Mouse (Mus musculus) heart, embryonic 15.5 days (tissue): ENCODE results near the gene Ccer2. TPM values are rescaled to one million over a fixed set of nuclear protein-coding genes. Genes with fewer than 3 reads are reported as not detected.

Experiments used
- ATAC-seq: fragments of 200-750 bp; cut with Nextera tagmentation; replicated peaks from 2 replicates; pipeline ENCODE4 v1.8.0; 2017; ENCODE audit warnings: low read depth, moderate TSS enrichment; ENCODE audit not compliant: insufficient number of reproducible peaks, insufficient read depth, low FRiP score
- H3K27ac ChIP-seq: fragments of 300-500 bp; sonication (generic); 2 replicates; pipeline ENCODE4 v1.5.1; 2015; ENCODE audit warnings: mild to moderate bottlenecking, inconsistent platforms
- H3K27me3 ChIP-seq: fragments of 300-500 bp; sonication (generic); 2 replicates; pipeline ENCODE4 v1.6.1; 2015; ENCODE audit warnings: inconsistent platforms
- H3K36me3 ChIP-seq: fragments of 300-500 bp; sonication (generic); 2 replicates; pipeline ENCODE4 v1.6.1; 2015; ENCODE audit warnings: mild to moderate bottlenecking, inconsistent platforms
- H3K4me1 ChIP-seq: fragments of 300-500 bp; sonication (generic); replicated peaks from 2 replicates; pipeline ENCODE4 v1.6.1; 2015; ENCODE audit warnings: inconsistent platforms
- H3K4me2 ChIP-seq: fragments of 300-500 bp; sonication (generic); 2 replicates; pipeline ENCODE4 v1.6.1; 2015; ENCODE audit warnings: inconsistent platforms, mild to moderate bottlenecking, moderate library complexity
- H3K4me3 ChIP-seq: fragments of 300-500 bp; sonication (generic); 2 replicates; pipeline ENCODE4 v1.5.1; 2015; ENCODE audit warnings: mild to moderate bottlenecking, inconsistent platforms
- H3K9ac ChIP-seq: fragments of 300-500 bp; sonication (generic); 2 replicates; pipeline ENCODE4 v1.6.1; 2015; ENCODE audit warnings: mild to moderate bottlenecking, inconsistent platforms
- H3K9me3 ChIP-seq: fragments of 300-500 bp; sonication (generic); replicated peaks from 2 replicates; pipeline ENCODE4 v1.6.1; 2016; ENCODE audit warnings: inconsistent platforms
- WGBS: fragments of 180-500 bp; shearing (Covaris S2); methylation state at CpG from one replicate; pipeline ENCODE4 v1.1.7; 2015; ENCODE audit warnings: mixed read lengths; 5-methylcytosine and 5-hydroxymethylcytosine counted together
- polyA plus RNA-seq: library from polyadenylated mRNA; unstranded; fragments of >200 nt; fragmentation: Nextera tagmentation; extraction: Ambion mirVana; gene quantifications from 2 replicates; pipeline ENCODE4 v1.2.1, GENCODE M21; 2015

Ccer2 gene
- polyA plus RNA-seq, 1 experiment from 2014 or later, result not detected

DNA sequence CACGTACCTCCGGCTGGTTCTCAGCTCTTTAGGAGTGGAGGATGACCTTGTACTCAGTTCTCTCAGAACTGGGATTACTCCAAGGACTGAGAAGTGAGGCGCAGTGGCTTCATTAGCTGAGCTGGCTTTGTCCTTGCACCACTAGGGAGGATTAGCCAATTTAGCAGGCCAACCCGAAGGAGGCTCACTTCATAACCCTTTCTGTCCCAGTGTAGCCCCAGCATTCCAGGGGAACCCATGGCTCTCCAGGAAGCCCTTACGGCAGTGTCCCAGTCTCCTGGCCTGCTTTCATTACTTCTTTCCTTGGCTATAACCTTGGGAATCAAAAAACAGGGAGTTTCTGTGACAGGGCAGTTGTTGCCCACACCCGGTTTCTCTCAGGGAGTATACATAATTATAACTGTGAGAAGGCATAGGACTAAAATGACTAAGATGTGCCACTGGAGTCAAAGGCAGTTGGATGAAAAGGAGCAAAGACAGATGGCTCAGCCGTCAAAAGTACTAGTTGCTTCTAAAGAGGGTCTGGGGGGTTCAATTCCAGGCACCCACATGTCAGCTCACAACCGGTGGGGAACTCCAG is 51.8 kb downstream of the Ccer2 start:
- peak overlapping the region; percentile 92 for H3K4me3 ChIP-seq
- H3K9me3 ChIP-seq, result no peaks in the 10 kb centered on the region
- peak overlapping the region; percentile 88 for H3K4me2 ChIP-seq
- peak overlapping the region; percentile 100 for H3K27ac ChIP-seq
- H3K36me3 ChIP-seq, result peaks cover 4% of the 10 kb centered on the region
- no peak for ATAC-seq
- WGBS, result 38% methylated on average over 6 of the region's 8 CpGs
- peaks cover 34% of the 10 kb centered on the region for H3K4me1 ChIP-seq
- no peaks in the 10 kb centered on the region for H3K27me3 ChIP-seq
- H3K9ac ChIP-seq, result peak overlapping the region; percentile 97

DNA sequence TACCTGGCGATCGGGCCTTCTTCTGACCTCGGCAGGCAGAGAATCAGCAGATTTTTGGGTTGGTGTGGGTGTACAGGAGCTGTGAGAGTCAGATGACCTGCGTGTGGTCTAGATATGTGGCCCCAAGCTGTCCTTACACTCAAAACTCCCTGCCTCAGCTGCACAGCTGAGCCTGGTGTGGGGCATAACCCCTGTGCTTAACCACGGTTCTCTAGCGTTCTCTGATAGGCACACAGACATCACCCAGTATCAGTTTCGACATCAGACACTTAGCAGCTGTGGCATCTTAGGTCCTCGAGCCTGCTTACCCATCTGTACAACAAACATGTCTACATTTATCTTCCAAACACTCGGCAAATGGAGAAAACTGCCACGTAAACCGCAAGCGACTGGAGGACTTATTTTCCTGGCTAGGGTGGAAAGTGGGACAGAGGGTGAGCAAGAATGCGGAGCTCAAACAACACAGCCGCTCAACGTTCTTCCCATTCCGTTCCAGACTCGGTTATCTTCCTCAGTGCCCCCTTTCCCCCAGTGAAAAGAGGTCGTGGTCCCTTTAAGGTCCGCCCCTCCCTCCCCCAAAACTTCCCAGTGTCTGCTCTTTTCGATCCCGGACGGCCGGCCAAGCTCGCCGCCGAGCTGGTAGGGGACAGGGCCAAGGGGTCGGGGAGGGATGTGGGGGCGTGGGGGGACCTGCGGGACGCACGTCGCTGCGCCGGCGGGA is 52.4 kb downstream of the Ccer2 start, which contains the start of gene Hnrnpl:
Gene Hnrnpl, plus strand, starts transcription at position 321 of the 721 bp plus-strand sequence.
- peaks cover 34% of the 10 kb centered on the region for H3K4me1 ChIP-seq
- no peaks in the 10 kb centered on the region for H3K9me3 ChIP-seq
- no peaks in the 10 kb centered on the region for H3K27me3 ChIP-seq
- H3K27ac ChIP-seq, result peak within 1 kb of the TSS; percentile 100
- H3K36me3 ChIP-seq, result peaks cover 10% of the 10 kb centered on the region
- H3K4me2 ChIP-seq, result peak within 1 kb of the TSS; percentile 88
- WGBS, result 2% methylated on average over 35 of the region's 35 CpGs
- peak; percentile 17 for ATAC-seq
- peak within 1 kb of the TSS; percentile 92 for H3K4me3 ChIP-seq
- H3K9ac ChIP-seq, result peak within 1 kb of the TSS; percentile 97

Other genes with a start within 250 kb of the Ccer2 start
- not detected in 2 replicates for gene Ifnl2, start 245.7 kb upstream of the Ccer2 start, polyA plus RNA-seq
- gene Ifnl3, start 233.3 kb upstream of the Ccer2 start, polyA plus RNA-seq, result not detected in 2 replicates
- gene Sycn, start 215.3 kb upstream of the Ccer2 start, polyA plus RNA-seq, result not detected in 2 replicates
- not detected in 2 replicates for gene Nccrp1, start 208.9 kb upstream of the Ccer2 start, polyA plus RNA-seq
- gene Samd4b, start 158.0 kb upstream of the Ccer2 start, polyA plus RNA-seq, result 17.9 and 25.6 TPM in 2 replicates
- 23.3 and 32.3 TPM in 2 replicates for gene Pak4, start 158.0 kb upstream of the Ccer2 start, polyA plus RNA-seq
- not detected in 2 replicates for gene Acp7, start 124.8 kb upstream of the Ccer2 start, polyA plus RNA-seq
- gene Fbxo27, start 63.3 kb upstream of the Ccer2 start, polyA plus RNA-seq, result 3.4 and 3.9 TPM in 2 replicates
- gene Fbxo17, start 39.4 kb upstream of the Ccer2 start, polyA plus RNA-seq, result 7.7 and 9.7 TPM in 2 replicates
- 102 and 109 TPM in 2 replicates for gene Mrps12, start 14.4 kb upstream of the Ccer2 start, polyA plus RNA-seq
- 16.8 and 20.6 TPM in 2 replicates for gene Sars2, start 14.2 kb upstream of the Ccer2 start, polyA plus RNA-seq
- 50.3 and 58.4 TPM in 2 replicates for gene Sirt2, start 10.6 kb downstream of the Ccer2 start, polyA plus RNA-seq
- gene Nfkbib, start 11.3 kb downstream of the Ccer2 start, polyA plus RNA-seq, result 26.6 and 35.8 TPM in 2 replicates
- gene Rinl, start 32.8 kb downstream of the Ccer2 start, polyA plus RNA-seq, result 2.8 and 7.3 TPM in 2 replicates
- gene Hnrnpl, start 52.4 kb downstream of the Ccer2 start, polyA plus RNA-seq, result 152 and 158 TPM in 2 replicates
- gene Ech1, start 69.0 kb downstream of the Ccer2 start, polyA plus RNA-seq, result 224 and 234 TPM in 2 replicates
- gene Lgals4, start 77.7 kb downstream of the Ccer2 start, polyA plus RNA-seq, result 8.2 and 9.1 TPM in 2 replicates
- gene Lgals7, start 107.7 kb downstream of the Ccer2 start, polyA plus RNA-seq, result 1.7 and 2.7 TPM in 2 replicates
- gene Capn12, start 125.2 kb downstream of the Ccer2 start, polyA plus RNA-seq, result 0.33 and 0.42 TPM in 2 replicates
- 236 and 281 TPM in 2 replicates for gene Actn4, start 206.2 kb downstream of the Ccer2 start, polyA plus RNA-seq
- gene Eif3k, start 225.7 kb downstream of the Ccer2 start, polyA plus RNA-seq, result 239 and 261 TPM in 2 replicates
- 2.8 and 7.6 TPM in 2 replicates for gene Map4k1, start 225.9 kb downstream of the Ccer2 start, polyA plus RNA-seq